Comparison of ENCODE assay signal across 8 mouse cellular contexts in the genomic region with DNA sequence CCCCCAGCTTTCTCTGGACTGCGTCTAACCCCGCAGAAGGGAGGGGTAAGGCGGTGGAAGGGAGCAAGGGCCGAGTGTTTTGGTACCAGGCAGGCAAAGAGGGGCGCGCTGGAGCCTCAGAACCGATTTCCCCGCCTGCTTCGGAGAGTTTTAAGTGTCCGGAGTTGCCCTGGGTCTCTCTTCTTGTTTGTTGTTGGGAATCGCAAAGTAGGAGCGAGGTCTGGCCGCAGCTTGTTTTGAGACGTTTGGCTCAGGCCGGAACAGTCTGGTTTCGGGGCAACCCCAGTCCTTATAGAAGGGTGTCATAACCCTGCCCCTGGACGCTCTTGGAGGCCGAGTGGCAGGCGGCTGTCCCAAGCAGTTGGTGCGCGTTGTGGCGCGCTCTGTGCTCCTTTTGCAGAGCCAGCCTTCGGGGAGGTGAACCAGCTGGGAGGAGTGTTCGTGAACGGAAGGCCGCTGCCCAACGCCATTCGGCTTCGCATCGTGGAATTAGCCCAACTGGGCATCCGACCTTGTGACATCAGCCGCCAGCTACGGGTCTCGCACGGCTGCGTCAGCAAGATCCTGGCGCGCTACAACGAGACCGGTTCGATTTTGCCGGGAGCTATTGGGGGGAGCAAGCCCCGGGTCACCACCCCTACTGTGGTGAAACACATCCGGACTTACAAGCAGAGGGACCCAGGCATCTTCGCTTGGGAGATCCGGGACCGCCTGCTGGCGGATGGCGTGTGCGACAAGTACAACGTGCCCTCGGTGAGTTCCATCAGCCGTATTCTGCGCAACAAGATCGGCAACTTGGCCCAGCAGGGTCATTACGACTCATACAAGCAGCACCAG. TPM values are rescaled to one million over a fixed set of nuclear protein-coding genes. Genes with fewer than 3 reads are reported as not detected.
A peak's percentile ranks its signal among the peaks of the same experiment; 100 is the strongest.
DNase-seq lines count a peak whose midpoint lies in the region; ATAC-seq and TF ChIP-seq lines count a peak whose summit lies in the region.

No protein-coding gene starts in this region.

- peak overlapping the region; percentile 55 for H3K4me2 ChIP-seq in embryonic facial prominence, embryonic 12.5 days (replicated peaks)
- H3K4me2 ChIP-seq in limb, embryonic 14.5 days (replicated peaks; ENCODE audit: low read depth, low read length, severe bottlenecking), result peak overlapping the region; percentile 55
- peak overlapping the region; percentile 45 for H3K4me2 ChIP-seq in stomach, embryonic 14.5 days (replicated peaks; ENCODE audit: low read depth, low read length)

- H3K4me3 ChIP-seq in lung, adult 2 months (replicated peaks; ENCODE audit: extremely low read depth, low read depth, low read length), result no peak overlapping the region
- peak overlapping the region; percentile 52 for H3K4me3 ChIP-seq in embryonic facial prominence, embryonic 12.5 days
- H3K4me3 ChIP-seq in limb, embryonic 14.5 days (replicated peaks; ENCODE audit: low read length), result peak overlapping the region; percentile 45
- H3K4me3 ChIP-seq in stomach, embryonic 14.5 days (ENCODE audit: low read depth, low read length), result peak overlapping the region; percentile 28

- peak overlapping the region; percentile 76 for H3K27ac ChIP-seq in embryonic facial prominence, embryonic 12.5 days
- peak overlapping the region; percentile 33; the same call in 1 of the 2 replicates for H3K27ac ChIP-seq in limb, embryonic 14.5 days (replicated peaks; ENCODE audit: low read depth, low read length)
- H3K27ac ChIP-seq in stomach, embryonic 14.5 days (ENCODE audit: low read length), result no peak overlapping the region

- no peak for TF ChIP-seq CTCF in lung, adult 2 months (IDR thresholded peaks at IDR 0.05; ENCODE audit: insufficient read depth, low read length)

- WGBS in lung, adult 2 months, result 2% methylated on average over 57 of the region's 57 CpGs
- under 1% methylated on average over 57 of the region's 57 CpGs for WGBS in embryonic facial prominence, embryonic 12.5 days
- WGBS in limb, embryonic 14.5 days, result under 1% methylated on average over 52 of the region's 57 CpGs
- WGBS in stomach, embryonic 14.5 days, result under 1% methylated on average over 57 of the region's 57 CpGs

- no peak for TF ChIP-seq POLR2A in lung, adult 2 months (IDR thresholded peaks at IDR 0.05; ENCODE audit: borderline replicate concordance, extremely low read depth, low read depth, low read length)
- TF ChIP-seq POLR2A in limb, embryonic 14.5 days (IDR thresholded peaks at IDR 0.05; ENCODE audit: borderline replicate concordance, extremely low read depth, insufficient read depth, insufficient read length), result no peak

- no peaks in the 10 kb centered on the region for H3K9me3 ChIP-seq in embryonic facial prominence, embryonic 12.5 days
- H3K9me3 ChIP-seq in limb, embryonic 14.5 days (ENCODE audit: control insufficient read depth, low read length), result no peaks in the 10 kb centered on the region
- no peaks in the 10 kb centered on the region for H3K9me3 ChIP-seq in stomach, embryonic 14.5 days (ENCODE audit: control insufficient read depth, low read depth, low read length)

- ATAC-seq in embryonic facial prominence, embryonic 12.5 days (ENCODE audit: insufficient number of reproducible peaks, insufficient read depth, low FRiP score, low TSS enrichment), result no peak
- ATAC-seq in limb, embryonic 14.5 days (ENCODE audit: low FRiP score, low read depth), result no peak
- ATAC-seq in stomach, embryonic 14.5 days (ENCODE audit: insufficient number of reproducible peaks, insufficient read depth, low FRiP score, low read depth), result no peak

- H3K36me3 ChIP-seq in embryonic facial prominence, embryonic 12.5 days, result no peaks in the 10 kb centered on the region
- H3K36me3 ChIP-seq in limb, embryonic 14.5 days (ENCODE audit: control insufficient read depth, insufficient read depth, low read length), result no peaks in the 10 kb centered on the region
- H3K36me3 ChIP-seq in stomach, embryonic 14.5 days (ENCODE audit: control insufficient read depth, insufficient read depth, low read length), result no peaks in the 10 kb centered on the region

- H3K9ac ChIP-seq in embryonic facial prominence, embryonic 12.5 days, result peak overlapping the region; percentile 56
- H3K9ac ChIP-seq in limb, embryonic 14.5 days (ENCODE audit: low read depth, low read length, severe bottlenecking), result peak overlapping the region; percentile 48
- H3K9ac ChIP-seq in stomach, embryonic 14.5 days (replicated peaks; ENCODE audit: low read depth, low read length), result no peak overlapping the region

- DNase-seq in lung, adult 2 months, result peak; percentile 12
- no peak for DNase-seq in lung, postnatal 14 days
- DNase-seq in limb, embryonic 14.5 days (ENCODE audit: low spot score), result no peak
- DNase-seq in cerebellum, adult 8-10 months, result no peak
- DNase-seq in spleen, adult 12 weeks (ENCODE audit: low spot score), result no peak
- no peak for DNase-seq in adrenal gland, postnatal 10 days

- peaks cover 83% of the 10 kb centered on the region for H3K27me3 ChIP-seq in embryonic facial prominence, embryonic 12.5 days
- peaks cover 94% of the 10 kb centered on the region for H3K27me3 ChIP-seq in limb, embryonic 14.5 days (ENCODE audit: control insufficient read depth, insufficient read depth, low read length)
- H3K27me3 ChIP-seq in stomach, embryonic 14.5 days (ENCODE audit: control insufficient read depth, insufficient read depth, low read length), result peaks cover 78% of the 10 kb centered on the region

- H3K4me1 ChIP-seq in lung, adult 2 months (ENCODE audit: control insufficient read depth, insufficient read depth, low read length), result peaks cover 6% of the 10 kb centered on the region
- peaks cover 24% of the 10 kb centered on the region for H3K4me1 ChIP-seq in embryonic facial prominence, embryonic 12.5 days
- peaks cover 10% of the 10 kb centered on the region; the same call in 1 of the 2 replicates for H3K4me1 ChIP-seq in limb, embryonic 14.5 days (ENCODE audit: control insufficient read depth, insufficient read depth, low read length)
- H3K4me1 ChIP-seq in stomach, embryonic 14.5 days (ENCODE audit: control insufficient read depth, insufficient read depth, low read length), result 0 out of 2 replicates have a peak, but pooled peaks cover 4% of the 10 kb centered on the region

RNA-seq across cellular contexts. Expression of a gene that starts 4.8 kb away (rescaled TPM):
- 0.98 and 16.8 TPM in 2 replicates for polyA plus RNA-seq in lung, adult 2 months (2012; rRNA removed)
- 16.3 and 20.0 TPM in 2 replicates for polyA plus RNA-seq in embryonic facial prominence, embryonic 12.5 days (2016; fragmentation: Nextera tagmentation; extraction: Ambion mirVana)
- polyA plus RNA-seq in limb, embryonic 14.5 days (2012; rRNA removed), result 8.3 and 14.1 TPM in 2 replicates
- polyA plus RNA-seq in limb, embryonic 14.5 days (2014; fragmentation: Nextera tagmentation; extraction: Ambion mirVana), result 3.8 and 4.3 TPM in 2 replicates
- 2.3 and 3.8 TPM in 2 replicates for polyA plus RNA-seq in stomach, embryonic 14.5 days (2014; fragmentation: Nextera tagmentation; extraction: Ambion mirVana)
- total RNA-seq in adrenal gland, postnatal 10 days (2021), result not detected
